Mouse (Mus musculus): ENCODE results near the gene Klk8. TPM values are rescaled to one million over a fixed set of nuclear protein-coding genes. Genes with fewer than 3 reads are reported as not detected.

Gene Klk8
- polyA plus RNA-seq, 1 experiment = not detected

- TF ChIP-seq POLR2A (IDR thresholded peaks at IDR 0.05; ENCODE audit: borderline replicate concordance, low read depth, low read length) = no peak
- no peak for TF ChIP-seq CTCF (IDR thresholded peaks at IDR 0.05; ENCODE audit: low read depth, low read length)
- no peak overlapping the region for H3K4me3 ChIP-seq (ENCODE audit: insufficient read depth, low read length)
These were observed 24.2 kb downstream of the Klk8 start for GRCm38 (mm10) chr7:43821581-43821980.

DNA sequence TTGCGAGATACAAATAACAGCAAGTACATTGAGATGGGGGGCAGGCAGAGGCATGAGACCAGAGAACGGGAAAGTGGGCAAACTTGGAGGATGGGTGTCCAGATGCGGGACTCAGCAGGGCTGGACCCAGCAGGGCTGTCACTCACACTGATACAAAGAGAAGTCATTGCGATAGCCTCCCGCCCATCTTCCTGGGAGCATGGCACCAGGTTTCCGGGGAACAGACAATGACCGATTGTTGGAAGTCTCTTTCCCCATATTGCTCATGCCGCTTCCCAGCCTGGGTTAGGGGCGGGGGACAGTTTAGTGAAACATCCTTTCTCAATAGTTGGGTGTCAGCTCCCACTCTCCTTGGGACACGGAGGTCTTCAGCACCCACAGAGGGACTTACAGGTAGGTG, 26.8 kb downstream of the Klk8 start, which contains the start of gene Klk6:
Gene Klk6 (plus strand): TSS at position 301 of the 400 bp plus-strand sequence.
- H3K27ac ChIP-seq (ENCODE audit: insufficient read depth, low read depth, low read length) = no peak within 1 kb of the TSS
- no peak within 1 kb of the TSS for H3K4me3 ChIP-seq (ENCODE audit: insufficient read depth, low read length)
- TF ChIP-seq CTCF (IDR thresholded peaks at IDR 0.05; ENCODE audit: low read depth, low read length) (no peak), POLR2A (IDR thresholded peaks at IDR 0.05; ENCODE audit: borderline replicate concordance, low read depth, low read length) (no peak)
- no peaks in the 10 kb centered on the region for H3K4me1 ChIP-seq (ENCODE audit: control insufficient read depth, insufficient read depth, low read length)

More at GRCm38 (mm10) chr7:43821581-43821980, 24.2 kb downstream of the Klk8 start:
- no peaks in the 10 kb centered on the region for H3K4me1 ChIP-seq (ENCODE audit: control insufficient read depth, insufficient read depth, low read length)
- no peak overlapping the region for H3K27ac ChIP-seq (ENCODE audit: insufficient read depth, low read depth, low read length)

DNA sequence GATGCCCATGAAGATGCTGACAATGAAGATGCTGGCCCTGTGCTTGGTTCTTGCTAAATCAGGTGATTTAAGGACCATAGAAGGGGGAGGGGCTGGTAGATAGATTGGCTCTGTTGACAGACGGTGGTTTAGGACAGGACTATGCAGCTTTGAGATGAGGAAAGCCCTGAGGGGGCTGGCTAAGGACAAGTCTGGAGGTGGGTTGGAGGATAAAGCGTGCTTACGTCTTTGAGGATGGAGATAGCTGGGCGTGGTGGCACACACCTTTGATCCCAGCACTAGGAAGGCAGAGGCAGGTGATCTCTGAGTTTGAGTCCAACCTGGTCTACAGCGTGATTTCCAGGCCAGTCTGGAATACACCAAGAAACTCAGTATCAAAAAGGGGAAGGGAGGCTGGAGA, 28.7 kb downstream of the Klk8 start:
- no peaks in the 10 kb centered on the region for H3K4me1 ChIP-seq (ENCODE audit: control insufficient read depth, insufficient read depth, low read length)
- TF ChIP-seq POLR2A (IDR thresholded peaks at IDR 0.05; ENCODE audit: borderline replicate concordance, low read depth, low read length) (no peak), CTCF (IDR thresholded peaks at IDR 0.05; ENCODE audit: low read depth, low read length) (no peak)

GRCm38 (mm10) chr7:43827706-43828105, 30.3 kb downstream of the Klk8 start:
- H3K4me3 ChIP-seq (ENCODE audit: insufficient read depth, low read length) = no peak overlapping the region
- no peaks in the 10 kb centered on the region for H3K4me1 ChIP-seq (ENCODE audit: control insufficient read depth, insufficient read depth, low read length)
- TF ChIP-seq CTCF (IDR thresholded peaks at IDR 0.05; ENCODE audit: low read depth, low read length) (no peak), POLR2A (IDR thresholded peaks at IDR 0.05; ENCODE audit: borderline replicate concordance, low read depth, low read length) (no peak)
- no peak overlapping the region for H3K27ac ChIP-seq (ENCODE audit: insufficient read depth, low read depth, low read length)

More for the DNA sequence above, 28.7 kb downstream of the Klk8 start:
- Histone ChIP-seq H3K4me3 (ENCODE audit: insufficient read depth, low read length) (no peak overlapping the region), H3K27ac (ENCODE audit: insufficient read depth, low read depth, low read length) (no peak overlapping the region)

DNA sequence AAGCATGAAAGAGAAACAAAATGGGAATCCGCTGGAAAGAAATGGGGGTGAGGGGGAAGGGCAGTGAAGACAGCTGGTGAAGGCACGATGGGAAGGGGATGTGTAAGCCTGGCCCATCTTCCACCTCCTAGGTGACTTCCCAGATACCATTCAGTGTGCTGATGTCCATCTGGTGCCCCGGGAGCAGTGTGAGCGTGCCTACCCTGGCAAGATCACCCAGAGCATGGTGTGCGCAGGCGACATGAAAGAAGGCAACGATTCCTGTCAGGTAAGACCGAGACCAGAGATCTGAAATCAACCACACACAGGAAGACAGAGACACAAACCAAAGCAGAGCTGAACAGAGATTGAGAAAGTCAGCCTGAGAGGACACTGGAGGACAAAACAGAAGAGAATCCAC, 31.6 kb downstream of the Klk8 start:
- Histone ChIP-seq H3K4me3 (ENCODE audit: insufficient read depth, low read length) (no peak overlapping the region), H3K27ac (ENCODE audit: insufficient read depth, low read depth, low read length) (no peak overlapping the region), H3K4me1 (ENCODE audit: control insufficient read depth, insufficient read depth, low read length) (no peaks in the 10 kb centered on the region)
- TF ChIP-seq POLR2A (IDR thresholded peaks at IDR 0.05; ENCODE audit: borderline replicate concordance, low read depth, low read length) (no peak), CTCF (IDR thresholded peaks at IDR 0.05; ENCODE audit: low read depth, low read length) (no peak)

DNA sequence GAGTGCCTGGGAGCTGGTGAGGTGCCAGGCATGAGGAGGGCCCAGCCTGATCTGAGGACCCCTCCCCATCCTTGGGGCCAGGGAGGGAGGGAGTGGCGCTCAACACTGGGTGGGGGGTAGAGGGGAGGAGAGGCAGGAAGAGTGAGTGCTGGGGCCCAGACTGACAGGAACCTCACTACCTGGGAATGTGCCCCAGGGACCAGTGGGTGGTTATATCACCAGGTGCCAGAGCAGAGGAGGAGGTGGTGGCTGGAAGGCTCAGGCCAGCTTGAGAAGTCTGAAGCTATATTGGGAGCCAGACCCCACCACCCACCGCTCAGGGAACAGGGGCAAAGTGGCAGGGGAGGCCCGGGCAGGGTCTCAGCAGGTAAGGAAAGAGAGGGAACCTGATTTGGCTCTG, 44.3 kb downstream of the Klk8 start, which contains the start of gene Klk5:
Gene Klk5 (plus strand): TSS at position 271 of the 400 bp plus-strand sequence.
- H3K4me1 ChIP-seq (ENCODE audit: control insufficient read depth, insufficient read depth, low read length) = no peaks in the 10 kb centered on the region
- H3K27ac ChIP-seq (ENCODE audit: insufficient read depth, low read depth, low read length) = no peak within 1 kb of the TSS
- no peak within 1 kb of the TSS for H3K4me3 ChIP-seq (ENCODE audit: insufficient read depth, low read length)
- TF ChIP-seq POLR2A (IDR thresholded peaks at IDR 0.05; ENCODE audit: borderline replicate concordance, low read depth, low read length) = no peak
- no peak for TF ChIP-seq CTCF (IDR thresholded peaks at IDR 0.05; ENCODE audit: low read depth, low read length)

DNA sequence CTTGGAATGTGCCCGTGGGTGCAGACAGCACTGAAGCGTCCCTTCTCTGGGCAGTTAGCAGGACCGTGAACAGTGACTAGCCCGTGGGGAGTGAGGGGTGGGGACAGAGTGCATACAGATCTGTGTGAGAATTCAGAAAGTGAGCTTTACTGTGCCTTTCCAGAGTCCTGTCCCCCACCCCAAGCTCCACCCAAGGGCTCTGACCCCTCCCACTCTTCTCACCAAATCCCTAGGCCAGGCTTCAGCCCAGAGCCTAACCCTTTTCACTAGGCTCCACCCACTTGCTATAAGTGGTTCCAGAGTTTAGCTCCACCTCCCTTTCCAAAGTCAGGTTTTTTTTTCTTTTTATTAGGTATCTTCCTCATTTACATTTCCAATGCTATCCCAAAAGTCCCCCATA, 46.4 kb downstream of the Klk8 start:
- H3K4me1 ChIP-seq (ENCODE audit: control insufficient read depth, insufficient read depth, low read length) = no peaks in the 10 kb centered on the region
- no peak for TF ChIP-seq CTCF (IDR thresholded peaks at IDR 0.05; ENCODE audit: low read depth, low read length)
- no peak for TF ChIP-seq POLR2A (IDR thresholded peaks at IDR 0.05; ENCODE audit: borderline replicate concordance, low read depth, low read length)
- no peak overlapping the region for H3K27ac ChIP-seq (ENCODE audit: insufficient read depth, low read depth, low read length)
- no peak overlapping the region for H3K4me3 ChIP-seq (ENCODE audit: insufficient read depth, low read length)

GRCm38 (mm10) chr7:43851616-43852015, 54.2 kb downstream of the Klk8 start:
- no peaks in the 10 kb centered on the region for H3K4me1 ChIP-seq (ENCODE audit: control insufficient read depth, insufficient read depth, low read length)
- no peak overlapping the region for H3K27ac ChIP-seq (ENCODE audit: insufficient read depth, low read depth, low read length)
- no peak for TF ChIP-seq POLR2A (IDR thresholded peaks at IDR 0.05; ENCODE audit: borderline replicate concordance, low read depth, low read length)
- no peak for TF ChIP-seq CTCF (IDR thresholded peaks at IDR 0.05; ENCODE audit: low read depth, low read length)
- no peak overlapping the region for H3K4me3 ChIP-seq (ENCODE audit: insufficient read depth, low read length)

Other genes starting within 250 kb of the Klk8 start
- gene Zfp658, start 235.3 kb upstream of the Klk8 start, polyA plus RNA-seq (2012; ENCODE audit: insufficient read depth, insufficient read length, missing spikeins) = 6.6 and 7.5 TPM in 2 replicates
- gene Zfp719, start 218.0 kb upstream of the Klk8 start, polyA plus RNA-seq (2012; ENCODE audit: insufficient read depth, insufficient read length, missing spikeins) = 4.7 and 5.5 TPM in 2 replicates
- not detected in 2 replicates for gene Zfp819, start 190.4 kb upstream of the Klk8 start, polyA plus RNA-seq (2012; ENCODE audit: insufficient read depth, insufficient read length, missing spikeins)
- not detected in 2 replicates for gene Ceacam18, start 162.9 kb upstream of the Klk8 start, polyA plus RNA-seq (2012; ENCODE audit: insufficient read depth, insufficient read length, missing spikeins)
- gene Siglece, start 137.4 kb upstream of the Klk8 start, polyA plus RNA-seq (2012; ENCODE audit: insufficient read depth, insufficient read length, missing spikeins) = 41.5 and 47.6 TPM in 2 replicates
- 4.7 and 7.7 TPM in 2 replicates for gene Ctu1, start 125.6 kb upstream of the Klk8 start, polyA plus RNA-seq (2012; ENCODE audit: insufficient read depth, insufficient read length, missing spikeins)
- not detected in 2 replicates for gene Klk14, start 107.2 kb upstream of the Klk8 start, polyA plus RNA-seq (2012; ENCODE audit: insufficient read depth, insufficient read length, missing spikeins)
- gene Klk13, start 85.0 kb upstream of the Klk8 start, polyA plus RNA-seq (2012; ENCODE audit: insufficient read depth, insufficient read length, missing spikeins) = not detected in 2 replicates
- not detected in 2 replicates for gene Klk12, start 28.7 kb upstream of the Klk8 start, polyA plus RNA-seq (2012; ENCODE audit: insufficient read depth, insufficient read length, missing spikeins)
- gene Klk11, start 23.0 kb upstream of the Klk8 start, polyA plus RNA-seq (2012; ENCODE audit: insufficient read depth, insufficient read length, missing spikeins) = not detected in 2 replicates
- gene Klk10, start 16.5 kb upstream of the Klk8 start, polyA plus RNA-seq (2012; ENCODE audit: insufficient read depth, insufficient read length, missing spikeins) = not detected in 2 replicates
- not detected in 2 replicates for gene Klk9, start 5.7 kb upstream of the Klk8 start, polyA plus RNA-seq (2012; ENCODE audit: insufficient read depth, insufficient read length, missing spikeins)
- gene Klk7, start 13.7 kb downstream of the Klk8 start, polyA plus RNA-seq (2012; ENCODE audit: insufficient read depth, insufficient read length, missing spikeins) = not detected in 2 replicates
- gene Klk6, start 26.9 kb downstream of the Klk8 start, polyA plus RNA-seq (2012; ENCODE audit: insufficient read depth, insufficient read length, missing spikeins) = not detected in 2 replicates
- gene Klk5, start 44.4 kb downstream of the Klk8 start, polyA plus RNA-seq (2012; ENCODE audit: insufficient read depth, insufficient read length, missing spikeins) = not detected in 2 replicates
- gene Klk4, start 83.6 kb downstream of the Klk8 start, polyA plus RNA-seq (2012; ENCODE audit: insufficient read depth, insufficient read length, missing spikeins) = not detected in 2 replicates
- gene Klk15, start 136.2 kb downstream of the Klk8 start, polyA plus RNA-seq (2012; ENCODE audit: insufficient read depth, insufficient read length, missing spikeins) = not detected in 2 replicates
- not detected in 2 replicates for gene Klk1b8, start 153.1 kb downstream of the Klk8 start, polyA plus RNA-seq (2012; ENCODE audit: insufficient read depth, insufficient read length, missing spikeins)
- gene Klk1b1, start 169.2 kb downstream of the Klk8 start, polyA plus RNA-seq (2012; ENCODE audit: insufficient read depth, insufficient read length, missing spikeins) = not detected in 2 replicates
- not detected in 2 replicates for gene Klk1b9, start 178.5 kb downstream of the Klk8 start, polyA plus RNA-seq (2012; ENCODE audit: insufficient read depth, insufficient read length, missing spikeins)
- 1.4 and 2.8 TPM in 2 replicates for gene Klk1b11, start 198.3 kb downstream of the Klk8 start, polyA plus RNA-seq (2012; ENCODE audit: insufficient read depth, insufficient read length, missing spikeins)
- gene Klk1b26, start 214.6 kb downstream of the Klk8 start, polyA plus RNA-seq (2012; ENCODE audit: insufficient read depth, insufficient read length, missing spikeins) = not detected in 2 replicates